In genomic region chr3:107334202-107334934, GRCm38 (mm10) we compare ENCODE assay signal across 8 mouse cellular contexts. TPM values are rescaled to one million over a fixed set of nuclear protein-coding genes. Genes with fewer than 3 reads are reported as not detected.
DNase-seq lines count a peak whose midpoint lies in the region; ATAC-seq lines count a peak whose summit lies in the region.

No protein-coding gene starts in this region.

- peak overlapping the region; percentile 81 for H3K4me3 ChIP-seq in kidney, embryonic 15.5 days (replicated peaks)
- peak overlapping the region; percentile 97 for H3K4me3 ChIP-seq in hindbrain, embryonic 10.5 days
- peak overlapping the region; percentile 97 for H3K4me3 ChIP-seq in midbrain, embryonic 11.5 days (ENCODE audit: low read depth, low read length)

- no peaks in the 10 kb centered on the region for H3K9me3 ChIP-seq in kidney, embryonic 15.5 days (replicated peaks)
- H3K9me3 ChIP-seq in hindbrain, embryonic 10.5 days: no peaks in the 10 kb centered on the region
- H3K9me3 ChIP-seq in midbrain, embryonic 11.5 days (ENCODE audit: control insufficient read depth, low read length): no peaks in the 10 kb centered on the region

- 10% methylated on average over 12 of the region's 12 CpGs for WGBS in kidney, embryonic 15.5 days
- WGBS in hindbrain, embryonic 10.5 days: 12% methylated on average over 12 of the region's 12 CpGs
- 12% methylated on average over 12 of the region's 12 CpGs for WGBS in midbrain, embryonic 11.5 days

- peak overlapping the region; percentile 63 for H3K4me2 ChIP-seq in kidney, embryonic 15.5 days
- peak overlapping the region; percentile 78 for H3K4me2 ChIP-seq in midbrain, embryonic 11.5 days

- peak overlapping the region; percentile 98 for H3K27ac ChIP-seq in kidney, embryonic 15.5 days
- peak overlapping the region; percentile 98 for H3K27ac ChIP-seq in hindbrain, embryonic 10.5 days
- H3K27ac ChIP-seq in midbrain, embryonic 11.5 days (ENCODE audit: low read depth, low read length): peak overlapping the region; percentile 97

- no peaks in the 10 kb centered on the region for H3K27me3 ChIP-seq in kidney, embryonic 15.5 days
- H3K27me3 ChIP-seq in hindbrain, embryonic 10.5 days (ENCODE audit: insufficient read depth, poor library complexity, severe bottlenecking): no peaks in the 10 kb centered on the region
- H3K27me3 ChIP-seq in midbrain, embryonic 11.5 days (ENCODE audit: control insufficient read depth, insufficient read depth, low read length): no peaks in the 10 kb centered on the region

- DNase-seq in kidney, adult 9 months: no peak
- DNase-seq in MN1 (ENCODE audit: low spot score): peak; percentile 20
- no peak for DNase-seq in hindbrain, embryonic 10.5 days (ENCODE audit: low spot score)
- DNase-seq in midbrain, embryonic 11.5 days (ENCODE audit: low spot score, missing footprints): peak; percentile 94
- DNase-seq in frontal cortex, postnatal 25 days (ENCODE audit: low spot score in 2 of 2): no peak
- DNase-seq in ovary, postnatal 14 days (ENCODE audit: low spot score): no peak
- DNase-seq in urinary bladder, adult 18-20 months (ENCODE audit: low spot score in 2 of 2): no peak

- peak overlapping the region; percentile 82 for H3K9ac ChIP-seq in kidney, embryonic 15.5 days
- H3K9ac ChIP-seq in midbrain, embryonic 11.5 days (ENCODE audit: low read length): peak overlapping the region; percentile 95

- ATAC-seq in kidney, embryonic 15.5 days (replicated peaks; ENCODE audit: low FRiP score): no peak
- no peak for ATAC-seq in midbrain, embryonic 11.5 days (ENCODE audit: low FRiP score)

- peaks cover 23% of the 10 kb centered on the region for H3K4me1 ChIP-seq in kidney, embryonic 15.5 days
- peaks cover 34% of the 10 kb centered on the region for H3K4me1 ChIP-seq in hindbrain, embryonic 10.5 days (replicated peaks)
- H3K4me1 ChIP-seq in midbrain, embryonic 11.5 days (ENCODE audit: control insufficient read depth, insufficient read depth, low read length): peaks cover 24% of the 10 kb centered on the region

- H3K36me3 ChIP-seq in kidney, embryonic 15.5 days: peaks cover 17% of the 10 kb centered on the region
- peaks cover 20% of the 10 kb centered on the region for H3K36me3 ChIP-seq in hindbrain, embryonic 10.5 days
- peaks cover 9% of the 10 kb centered on the region for H3K36me3 ChIP-seq in midbrain, embryonic 11.5 days (ENCODE audit: control insufficient read depth, insufficient read depth, low read length)

RNA-seq across cellular contexts. Expression of gene Rbm15, which starts 0.9 kb away (rescaled TPM):
- polyA plus RNA-seq in kidney, embryonic 15.5 days (2015; fragmentation: Nextera tagmentation; extraction: Ambion mirVana): 15.6 and 17.2 TPM in 2 replicates
- 12.9 and 16.5 TPM in 2 replicates for polyA plus RNA-seq in hindbrain, embryonic 10.5 days (2016; fragmentation: Nextera tagmentation; extraction: Ambion mirVana)
- polyA plus RNA-seq in midbrain, embryonic 11.5 days (2014; fragmentation: Nextera tagmentation; extraction: Ambion mirVana): 19.9 and 20.6 TPM in 2 replicates

RNA-seq across cellular contexts. Expression of gene Slc16a4, which starts 43.3 kb away (rescaled TPM):
- polyA plus RNA-seq in kidney, embryonic 15.5 days (2015; fragmentation: Nextera tagmentation; extraction: Ambion mirVana): 8.3 and 9.8 TPM in 2 replicates
- polyA plus RNA-seq in hindbrain, embryonic 10.5 days (2016; fragmentation: Nextera tagmentation; extraction: Ambion mirVana): 1.9 and 2.3 TPM in 2 replicates
- 1.8 and 2.2 TPM in 2 replicates for polyA plus RNA-seq in midbrain, embryonic 11.5 days (2014; fragmentation: Nextera tagmentation; extraction: Ambion mirVana)

RNA-seq across cellular contexts. Expression of gene Lamtor5, which starts 55.7 kb away (rescaled TPM):
- polyA plus RNA-seq in kidney, embryonic 15.5 days (2015; fragmentation: Nextera tagmentation; extraction: Ambion mirVana): 192 and 199 TPM in 2 replicates
- 202 and 225 TPM in 2 replicates for polyA plus RNA-seq in hindbrain, embryonic 10.5 days (2016; fragmentation: Nextera tagmentation; extraction: Ambion mirVana)
- polyA plus RNA-seq in midbrain, embryonic 11.5 days (2014; fragmentation: Nextera tagmentation; extraction: Ambion mirVana): 195 and 198 TPM in 2 replicates

Comparison
In these comparisons a context has a peak if more than half of its experiments do, and no peak if none do; other contexts are left out.
1. DNase-seq: peak in MN1 (single experiment) and midbrain, embryonic 11.5 days (single experiment); none in kidney, adult 9 months (single experiment), hindbrain, embryonic 10.5 days (single experiment), frontal cortex, postnatal 25 days (0 of 2), ovary, postnatal 14 days (single experiment) and urinary bladder, adult 18-20 months (0 of 2).
2. Peak in every context shown above with its lines, with median percentiles within 50 percentile points of each other: H3K27ac ChIP-seq and H3K4me3 ChIP-seq.